Mouse (Mus musculus) hindbrain, embryonic 10.5 days (tissue): ENCODE results near the gene Dthd1. TPM values are rescaled to one million over a fixed set of nuclear protein-coding genes. Genes with fewer than 3 reads are reported as not detected.

Experiments
- DNase-seq: peaks from one replicate; pipeline ENCODE4 v3.0.0-alpha.2; 2017; ENCODE audit warnings: low spot score
- H3K27ac ChIP-seq: fragments of 300-500 bp; sonication (generic); 2 replicates; pipeline ENCODE4 v1.5.1; 2016; ENCODE audit warnings: mild to moderate bottlenecking, moderate library complexity
- H3K27me3 ChIP-seq: fragments of 300-500 bp; sonication (generic); 2 replicates; pipeline ENCODE4 v1.6.1; 2016; ENCODE audit warnings: mild to moderate bottlenecking; ENCODE audit not compliant: poor library complexity, insufficient read depth, severe bottlenecking
- H3K36me3 ChIP-seq: fragments of 300-500 bp; sonication (generic); 2 replicates; pipeline ENCODE4 v1.6.1; 2016; ENCODE audit warnings: mild to moderate bottlenecking, moderate library complexity
- H3K4me1 ChIP-seq: fragments of 300-500 bp; sonication (generic); replicated peaks from 2 replicates; pipeline ENCODE4 v1.6.1; 2016; ENCODE audit warnings: mild to moderate bottlenecking
- H3K4me3 ChIP-seq: fragments of 300-500 bp; sonication (generic); 2 replicates; pipeline ENCODE4 v1.5.1; 2016; ENCODE audit warnings: mild to moderate bottlenecking, moderate library complexity
- H3K9me3 ChIP-seq: fragments of 300-500 bp; sonication (generic); 2 replicates; pipeline ENCODE4 v1.6.1; 2016; ENCODE audit warnings: mild to moderate bottlenecking, moderate library complexity
- WGBS: fragments of 180-500 bp; shearing (Covaris S2); methylation state at CpG from one replicate; pipeline ENCODE4 v1.1.7; 2016; 5-methylcytosine and 5-hydroxymethylcytosine counted together
- polyA plus RNA-seq: library from polyadenylated mRNA; unstranded; fragments of >200 nt; fragmentation: Nextera tagmentation; extraction: Ambion mirVana; gene quantifications from 2 replicates; pipeline ENCODE4 v1.2.1, GENCODE M21; 2016

Dthd1 gene
- polyA plus RNA-seq, 1 experiment from 2014 or later, result not detected

DNA sequence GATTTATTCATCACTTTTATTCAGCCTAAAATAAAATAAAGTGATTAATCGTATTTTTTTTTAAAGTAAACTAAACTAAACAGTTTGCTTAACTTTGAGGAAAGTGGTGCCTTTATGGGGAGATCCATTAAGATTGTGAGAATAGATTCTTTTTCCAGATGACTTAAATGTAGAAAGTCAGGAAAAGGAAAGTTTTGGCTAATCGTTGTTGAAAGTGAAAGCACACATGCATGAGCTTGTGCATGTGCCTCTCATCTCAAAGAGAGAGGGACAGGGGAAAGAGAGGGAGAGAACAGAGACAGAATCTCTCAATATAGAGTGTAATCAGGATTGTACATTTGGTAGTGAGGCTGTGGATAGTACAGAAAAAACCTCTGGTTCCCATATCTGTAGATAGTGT, 5.9 kb downstream of the Dthd1 start:
- Histone ChIP-seq H3K36me3 (no peaks in the 10 kb centered on the region), H3K27ac (no peak overlapping the region), H3K27me3 (no peaks in the 10 kb centered on the region), H3K4me3 (no peak overlapping the region), H3K4me1 (no peaks in the 10 kb centered on the region), H3K9me3 (no peaks in the 10 kb centered on the region)
- 89% methylated on average over 2 of the region's 2 CpGs for WGBS
- DNase-seq, result no peak

DNA sequence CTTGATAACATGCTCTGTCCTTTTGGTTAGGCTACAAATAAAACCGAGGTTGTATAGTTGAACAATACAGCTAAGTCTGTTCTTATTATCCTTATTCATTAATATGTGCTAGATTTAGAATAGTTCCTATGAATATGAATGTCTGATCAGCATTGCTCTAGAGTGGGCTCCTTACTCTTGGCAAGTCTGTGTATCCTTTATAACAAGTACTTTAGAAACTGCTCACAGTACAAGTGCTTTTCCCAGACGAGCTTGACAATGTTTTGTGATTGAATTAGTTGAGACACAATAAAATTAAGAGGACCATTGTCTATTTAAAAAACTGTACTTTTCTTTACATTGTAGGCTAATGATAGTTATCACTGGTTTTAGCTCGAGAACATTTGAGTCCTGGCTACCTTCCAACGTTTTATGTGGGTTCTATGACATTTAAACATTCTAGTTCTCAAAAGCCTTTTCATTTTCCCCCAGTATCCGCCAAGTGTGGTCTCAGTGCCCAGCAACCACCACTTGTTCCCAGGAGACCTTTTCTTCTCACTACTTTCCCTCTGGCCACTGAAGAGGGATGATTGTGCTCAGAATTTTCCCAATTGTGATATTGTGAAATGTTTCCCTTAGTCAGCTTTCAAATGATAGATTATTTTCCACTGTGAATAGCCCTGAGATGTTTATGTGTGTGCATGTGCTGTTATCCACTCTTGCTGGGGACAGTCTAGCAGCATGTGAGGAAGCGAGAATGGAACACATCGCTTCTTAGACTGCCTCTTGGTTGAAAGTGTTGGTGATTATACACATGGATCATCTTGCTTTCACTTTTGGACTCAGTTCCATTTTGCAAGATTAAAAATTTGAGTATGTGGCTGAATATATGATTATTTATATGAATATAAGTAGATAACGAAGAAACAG, 7.0 kb downstream of the Dthd1 start:
- H3K9me3 ChIP-seq, result no peaks in the 10 kb centered on the region
- 83% methylated on average over 8 of the region's 8 CpGs for WGBS

DNA sequence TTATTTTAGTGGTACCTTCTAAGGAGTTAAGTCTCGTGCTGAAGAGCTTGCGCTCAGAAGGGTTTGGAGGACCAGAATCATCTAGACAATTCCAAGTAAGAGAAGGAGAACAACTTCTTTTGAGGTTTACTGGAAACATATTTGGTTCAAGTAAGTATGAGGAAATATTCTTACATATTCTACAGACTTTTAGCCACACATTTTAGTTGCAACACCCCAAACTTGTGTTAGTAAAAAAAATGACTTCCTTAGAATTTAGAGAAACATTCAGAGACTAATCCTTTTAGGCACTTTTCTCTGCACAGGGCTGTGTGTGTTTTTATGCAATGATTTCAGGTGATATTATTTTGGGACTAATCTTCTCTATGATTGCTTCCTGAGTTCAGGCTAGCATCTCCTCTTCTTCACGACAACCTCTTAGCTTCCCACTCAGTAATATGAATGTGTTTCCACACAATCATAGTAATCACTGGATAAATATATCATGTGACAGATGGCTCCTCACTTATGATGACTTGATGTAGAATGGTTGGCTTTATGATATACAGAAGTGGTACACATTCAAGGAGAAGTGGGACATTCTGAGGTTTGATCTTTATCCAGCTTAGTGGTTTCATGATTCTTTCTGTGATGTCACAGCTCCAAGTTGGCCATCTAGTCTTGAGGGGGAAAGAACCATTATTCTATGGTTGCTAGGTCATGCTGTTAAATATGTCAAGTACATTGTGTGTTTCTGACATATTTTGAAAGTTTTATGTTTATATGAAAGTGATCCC, 29.5 kb downstream of the Dthd1 start:
- H3K36me3 ChIP-seq, result no peaks in the 10 kb centered on the region
- no peak for DNase-seq
- no peaks in the 10 kb centered on the region for H3K27me3 ChIP-seq
- H3K9me3 ChIP-seq, result no peaks in the 10 kb centered on the region
- no peak overlapping the region for H3K4me3 ChIP-seq
- 96% methylated on average over 3 of the region's 3 CpGs for WGBS
- no peaks in the 10 kb centered on the region for H3K4me1 ChIP-seq
- H3K27ac ChIP-seq, result no peak overlapping the region

More for the DNA sequence above, 7.0 kb downstream of the Dthd1 start:
- Histone ChIP-seq H3K4me3 (no peak overlapping the region), H3K27ac (no peak overlapping the region), H3K27me3 (no peaks in the 10 kb centered on the region), H3K4me1 (no peaks in the 10 kb centered on the region), H3K36me3 (no peaks in the 10 kb centered on the region)
- DNase-seq, result no peak

DNA sequence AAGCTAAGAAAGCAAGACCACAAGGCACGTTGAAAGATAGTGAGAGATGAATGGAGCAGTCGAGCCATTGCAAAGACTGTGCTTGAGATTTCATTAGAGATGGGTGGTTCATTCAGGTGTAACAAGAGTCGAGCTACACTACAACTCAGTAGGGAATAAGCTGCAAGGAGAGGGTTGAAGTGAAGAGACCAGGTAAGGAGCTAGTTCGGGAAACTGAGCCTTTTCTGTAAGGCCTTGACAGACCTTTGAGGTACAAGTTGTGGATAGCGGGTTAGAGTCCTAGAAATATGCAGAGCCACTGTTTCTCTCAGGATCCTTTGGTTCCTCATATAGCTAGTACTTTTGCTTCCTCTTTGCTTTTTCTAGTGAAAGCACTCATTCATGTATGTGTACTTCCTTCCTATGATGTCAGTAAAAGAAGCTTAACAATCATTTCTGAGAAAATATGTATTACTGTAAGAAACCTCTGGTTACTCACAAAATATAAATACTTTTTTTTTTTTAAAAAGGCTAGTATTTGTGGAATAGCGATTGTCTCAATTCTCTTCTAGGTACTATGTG, 33.0 kb downstream of the Dthd1 start:
- no peak overlapping the region for H3K27ac ChIP-seq
- H3K4me1 ChIP-seq, result no peaks in the 10 kb centered on the region
- DNase-seq, result no peak
- no peaks in the 10 kb centered on the region for H3K27me3 ChIP-seq
- H3K36me3 ChIP-seq, result no peaks in the 10 kb centered on the region
- no peaks in the 10 kb centered on the region for H3K9me3 ChIP-seq
- H3K4me3 ChIP-seq, result no peak overlapping the region
- WGBS, result 83% methylated on average over 6 of the region's 6 CpGs

DNA sequence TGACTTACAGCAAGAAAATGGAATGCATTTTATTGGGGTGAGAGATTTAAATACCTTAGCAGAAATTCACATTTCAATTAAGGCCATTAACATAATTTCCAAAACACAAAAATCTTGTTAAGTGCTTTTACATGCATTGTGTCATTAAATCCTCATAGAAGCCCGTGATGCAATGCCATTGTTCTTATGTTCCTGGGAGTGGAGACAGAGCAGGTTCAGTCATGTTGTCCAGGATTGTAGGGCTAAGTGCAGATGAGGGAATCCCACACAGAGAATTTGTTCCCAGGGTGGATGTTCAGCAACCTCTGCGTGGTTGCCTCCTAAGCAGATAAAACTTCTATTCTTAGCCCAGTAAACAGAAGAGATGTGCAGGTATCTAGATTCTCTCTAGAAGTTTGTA, 37.7 kb downstream of the Dthd1 start:
- 77% methylated on average over 2 of the region's 2 CpGs for WGBS
- no peaks in the 10 kb centered on the region for H3K36me3 ChIP-seq

DNA sequence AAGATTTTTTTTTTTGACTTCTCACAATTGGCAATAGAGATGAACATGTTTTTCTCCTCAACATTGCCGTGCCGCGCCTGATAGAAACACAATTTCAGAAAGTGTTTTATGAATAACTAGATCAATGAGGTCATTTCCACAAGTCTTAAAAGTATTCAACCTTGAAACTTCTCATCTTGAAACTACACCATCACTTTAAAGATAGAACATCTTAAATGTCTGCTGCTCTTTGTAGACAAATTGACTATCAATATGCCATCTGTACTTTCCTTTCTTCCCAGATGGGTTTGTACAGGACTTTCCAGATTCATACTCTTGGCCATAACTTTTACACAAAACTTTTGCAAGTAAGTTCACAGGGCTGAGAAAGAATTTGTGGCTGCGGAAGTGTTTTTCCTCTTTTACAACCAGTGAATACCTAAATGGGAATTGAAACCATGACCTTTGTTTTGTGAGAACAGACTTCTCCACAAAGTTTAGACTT, 40.8 kb downstream of the Dthd1 start:
- Histone ChIP-seq H3K27me3 (no peaks in the 10 kb centered on the region), H3K9me3 (no peaks in the 10 kb centered on the region), H3K4me1 (no peaks in the 10 kb centered on the region), H3K36me3 (no peaks in the 10 kb centered on the region), H3K27ac (no peak overlapping the region), H3K4me3 (no peak overlapping the region)
- 92% methylated on average over 4 of the region's 4 CpGs for WGBS
- no peak for DNase-seq

More for the DNA sequence above, 37.7 kb downstream of the Dthd1 start:
- H3K4me1 ChIP-seq, result no peaks in the 10 kb centered on the region
- H3K9me3 ChIP-seq, result no peaks in the 10 kb centered on the region
- no peak overlapping the region for H3K27ac ChIP-seq
- no peak overlapping the region for H3K4me3 ChIP-seq
- DNase-seq, result no peak
- no peaks in the 10 kb centered on the region for H3K27me3 ChIP-seq

DNA sequence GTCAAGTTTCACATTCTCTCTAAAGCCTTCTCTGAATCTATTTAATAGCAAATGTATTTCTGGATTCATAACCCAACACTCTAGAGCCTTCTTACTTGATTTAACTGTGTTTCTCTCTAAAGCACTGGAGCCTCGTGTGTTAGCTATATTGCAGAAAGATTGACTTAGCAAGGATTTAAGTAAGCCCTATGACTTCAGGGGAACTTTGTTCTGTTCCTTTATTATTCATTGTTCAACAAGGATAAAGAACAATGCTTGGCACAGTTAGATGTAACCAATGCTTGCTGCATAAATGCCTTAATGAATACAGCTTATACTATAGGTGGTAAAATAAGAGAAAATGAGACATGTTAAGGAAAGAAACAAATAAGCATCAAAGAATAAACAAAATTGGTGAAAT, 43.9 kb downstream of the Dthd1 start:
- no peaks in the 10 kb centered on the region for H3K4me1 ChIP-seq
- DNase-seq, result no peak
- H3K4me3 ChIP-seq, result no peak overlapping the region
- H3K27ac ChIP-seq, result no peak overlapping the region
- H3K27me3 ChIP-seq, result no peaks in the 10 kb centered on the region
- 91% methylated on average over 1 of the region's 1 CpGs for WGBS
- H3K36me3 ChIP-seq, result no peaks in the 10 kb centered on the region
- no peaks in the 10 kb centered on the region for H3K9me3 ChIP-seq

DNA sequence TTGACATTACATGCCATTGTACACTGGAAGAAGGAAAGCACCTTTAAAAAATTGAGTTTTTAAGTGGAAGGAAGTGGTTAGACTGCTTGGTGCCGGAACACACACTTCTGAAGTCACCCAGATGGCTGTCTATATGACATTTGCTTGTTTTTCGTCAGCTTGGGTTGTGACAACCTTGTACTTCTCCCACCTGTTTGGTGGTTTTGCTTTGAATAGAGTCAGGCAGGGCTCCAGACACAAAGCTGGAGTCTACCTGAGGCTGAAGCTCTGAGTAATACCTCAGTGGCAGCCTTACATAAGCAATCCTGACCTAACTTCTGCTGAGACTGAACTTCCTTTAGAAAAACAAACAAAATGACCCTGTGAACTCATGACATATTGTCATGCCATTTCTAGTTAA, 44.7 kb downstream of the Dthd1 start:
- H3K27me3 ChIP-seq, result no peaks in the 10 kb centered on the region
- no peak overlapping the region for H3K27ac ChIP-seq
- H3K4me1 ChIP-seq, result no peaks in the 10 kb centered on the region
- H3K9me3 ChIP-seq, result no peaks in the 10 kb centered on the region
- H3K4me3 ChIP-seq, result no peak overlapping the region
- WGBS, result 88% methylated on average over 2 of the region's 2 CpGs
- no peaks in the 10 kb centered on the region for H3K36me3 ChIP-seq
- DNase-seq, result no peak

DNA sequence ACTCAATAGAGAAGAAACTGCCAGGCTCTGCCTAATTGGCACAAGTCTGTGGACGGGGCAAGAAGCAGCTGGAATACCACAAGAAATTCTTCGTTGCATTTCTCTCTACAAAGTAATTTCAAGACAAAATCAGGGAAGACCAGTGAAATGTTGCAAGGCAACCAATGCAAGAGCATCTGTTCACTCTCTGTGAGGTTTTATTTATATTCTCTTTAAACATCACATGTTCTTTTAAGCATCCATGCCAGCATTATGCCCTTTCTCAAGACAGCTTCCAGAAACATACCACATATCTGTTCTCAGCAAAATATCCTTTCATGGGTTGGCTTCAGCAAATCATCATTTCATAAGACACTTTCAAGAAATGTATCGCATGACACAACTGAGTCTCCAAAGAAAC, 50.7 kb downstream of the Dthd1 start:
- no peaks in the 10 kb centered on the region for H3K4me1 ChIP-seq
- no peak overlapping the region for H3K27ac ChIP-seq
- no peak overlapping the region for H3K4me3 ChIP-seq
- H3K36me3 ChIP-seq, result no peaks in the 10 kb centered on the region
- H3K27me3 ChIP-seq, result no peaks in the 10 kb centered on the region
- 89% methylated on average over 3 of the region's 3 CpGs for WGBS
- DNase-seq, result no peak
- no peaks in the 10 kb centered on the region for H3K9me3 ChIP-seq

DNA sequence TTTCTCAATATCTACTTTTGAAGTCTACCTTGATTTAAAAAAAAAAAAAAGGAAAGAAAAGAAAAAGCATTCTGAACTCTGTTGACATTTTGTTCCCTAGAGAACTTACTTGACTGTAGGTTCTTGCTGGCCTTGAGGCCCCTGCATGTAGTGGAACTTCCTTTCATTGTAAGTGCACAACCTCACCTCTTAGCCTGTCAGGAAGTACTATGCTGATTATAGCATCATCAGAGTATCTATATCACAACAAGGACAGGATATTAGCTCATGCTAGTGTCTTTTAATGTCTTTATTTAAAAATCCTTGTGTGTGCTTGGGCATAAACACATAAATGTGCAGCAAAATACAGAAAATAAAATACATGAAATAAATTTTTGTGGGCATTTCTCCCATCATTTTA, 53.4 kb downstream of the Dthd1 start:
- DNase-seq, result no peak
- Histone ChIP-seq H3K27ac (no peak overlapping the region), H3K4me1 (no peaks in the 10 kb centered on the region), H3K4me3 (no peak overlapping the region), H3K9me3 (no peaks in the 10 kb centered on the region), H3K27me3 (no peaks in the 10 kb centered on the region), H3K36me3 (no peaks in the 10 kb centered on the region)

DNA sequence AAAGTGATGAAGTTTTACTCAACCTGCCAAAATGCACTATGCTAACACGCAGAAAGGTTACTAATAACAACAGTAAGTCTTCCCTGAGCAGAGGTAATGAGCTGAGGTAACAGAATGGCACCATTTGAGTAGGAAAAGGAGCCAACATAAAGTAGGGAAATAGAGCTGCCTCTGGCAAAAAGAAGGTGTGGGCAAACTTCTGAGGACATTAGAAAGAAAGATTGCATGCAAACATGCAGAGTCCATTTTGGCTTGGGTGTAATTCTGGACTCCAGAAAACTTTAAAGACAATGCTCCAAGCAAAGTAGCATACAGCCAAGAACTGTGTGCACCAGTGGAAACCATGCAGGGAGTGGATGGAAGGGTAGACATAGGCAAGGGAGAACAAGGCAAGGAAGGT, 65.9 kb downstream of the Dthd1 start:
- Histone ChIP-seq H3K4me1 (no peaks in the 10 kb centered on the region), H3K27me3 (no peaks in the 10 kb centered on the region), H3K9me3 (no peaks in the 10 kb centered on the region), H3K27ac (no peak overlapping the region), H3K4me3 (no peak overlapping the region), H3K36me3 (no peaks in the 10 kb centered on the region)
- no peak for DNase-seq
- WGBS, result 65% methylated on average over 1 of the region's 1 CpGs

DNA sequence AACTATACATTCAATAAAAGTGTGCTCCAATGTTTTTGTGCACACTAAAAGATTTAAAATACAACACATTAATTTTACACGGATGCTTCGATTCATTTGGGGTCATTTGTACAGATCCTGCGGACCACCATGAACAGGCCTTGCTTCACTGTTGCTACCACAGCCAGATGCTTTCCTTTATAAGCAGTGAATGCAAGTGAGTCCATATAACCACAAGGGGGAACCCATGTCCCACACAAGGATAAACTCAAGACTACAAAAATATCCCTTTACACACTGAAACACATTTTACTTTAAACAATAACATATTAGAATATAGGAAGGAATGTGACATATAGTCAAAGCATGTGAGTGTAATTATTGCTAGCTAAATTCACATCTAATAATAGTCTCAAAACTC, 81.7 kb downstream of the Dthd1 start:
- Histone ChIP-seq H3K36me3 (no peaks in the 10 kb centered on the region), H3K27me3 (no peaks in the 10 kb centered on the region), H3K4me3 (no peak overlapping the region), H3K4me1 (no peaks in the 10 kb centered on the region), H3K27ac (no peak overlapping the region), H3K9me3 (no peaks in the 10 kb centered on the region)
- 78% methylated on average over 3 of the region's 3 CpGs for WGBS
- DNase-seq, result no peak

DNA sequence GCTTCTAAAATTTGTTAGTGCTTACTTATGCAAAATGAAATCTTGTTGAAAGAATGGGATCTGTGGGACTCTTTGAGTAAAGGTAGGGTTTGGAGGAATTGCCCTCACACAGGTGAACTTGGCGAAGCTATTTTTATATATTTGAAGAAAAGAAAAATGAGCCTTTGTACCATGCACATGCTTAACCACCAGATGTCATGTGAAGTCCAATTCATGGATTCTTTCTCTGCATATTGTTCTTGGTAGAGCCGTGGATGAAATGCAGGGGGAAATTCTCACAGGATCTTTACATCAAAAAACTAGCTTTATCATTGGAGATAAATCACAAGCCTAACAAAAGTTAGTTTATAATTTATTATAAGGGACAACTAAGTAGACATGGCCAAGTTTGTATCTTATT, 93.3 kb downstream of the Dthd1 start:
- Histone ChIP-seq H3K9me3 (no peaks in the 10 kb centered on the region), H3K36me3 (no peaks in the 10 kb centered on the region), H3K27me3 (no peaks in the 10 kb centered on the region), H3K27ac (no peak overlapping the region), H3K4me1 (no peaks in the 10 kb centered on the region), H3K4me3 (no peak overlapping the region)
- 85% methylated on average over 2 of the region's 2 CpGs for WGBS
- no peak for DNase-seq
